Mouse (Mus musculus) limb, embryonic 13.5 days (tissue): ENCODE data around the gene Tbc1d4. TPM values are rescaled to one million over a fixed set of nuclear protein-coding genes. Genes with fewer than 3 reads are reported as not detected.

Experiments
- ATAC-seq: fragments of 200-750 bp; cut with Nextera tagmentation; 2 replicates; pipeline ENCODE4 v1.8.0; 2017; ENCODE audit warnings: low read depth, moderate number of reproducible peaks, moderate TSS enrichment; ENCODE audit not compliant: low FRiP score
- H3K27ac ChIP-seq: fragments of 300-500 bp; sonication (generic); 2 replicates; pipeline ENCODE4 v1.5.1; 2015; ENCODE audit warnings: inconsistent platforms, mild to moderate bottlenecking, moderate library complexity
- H3K27me3 ChIP-seq: fragments of 300-500 bp; sonication (generic); 2 replicates; pipeline ENCODE4 v1.6.1; 2015; ENCODE audit warnings: mild to moderate bottlenecking, inconsistent platforms
- H3K36me3 ChIP-seq: fragments of 300-500 bp; sonication (generic); 2 replicates; pipeline ENCODE4 v1.6.1; 2015; ENCODE audit warnings: inconsistent platforms, mild to moderate bottlenecking, moderate library complexity
- H3K4me1 ChIP-seq: fragments of 300-500 bp; sonication (generic); 2 replicates; pipeline ENCODE4 v1.6.1; 2015; ENCODE audit warnings: inconsistent platforms
- H3K4me2 ChIP-seq: fragments of 300-500 bp; sonication (generic); replicated peaks from 2 replicates; pipeline ENCODE4 v1.6.1; 2015; ENCODE audit warnings: inconsistent platforms, mild to moderate bottlenecking, moderate library complexity
- H3K4me3 ChIP-seq: fragments of 300-500 bp; sonication (generic); 2 replicates; pipeline ENCODE4 v1.5.1; 2015; ENCODE audit warnings: moderate library complexity, mild to moderate bottlenecking, inconsistent platforms
- H3K9ac ChIP-seq: fragments of 300-500 bp; sonication (generic); 2 replicates; pipeline ENCODE4 v1.6.1; 2015; ENCODE audit warnings: mild to moderate bottlenecking, inconsistent platforms
- H3K9me3 ChIP-seq: fragments of 300-500 bp; sonication (generic); 2 replicates; pipeline ENCODE4 v1.6.1; 2016; ENCODE audit warnings: inconsistent platforms
- WGBS: fragments of 180-500 bp; shearing (Covaris S2); methylation state at CpG from one replicate; pipeline ENCODE4 v1.1.7; 2015; 5-methylcytosine and 5-hydroxymethylcytosine counted together
- polyA plus RNA-seq: library from polyadenylated mRNA; unstranded; fragments of >200 nt; fragmentation: Nextera tagmentation; extraction: Ambion mirVana; gene quantifications from 2 replicates; pipeline ENCODE4 v1.2.1, GENCODE M21; 2015

Gene Tbc1d4
- polyA plus RNA-seq, 1 experiment from 2014 or later: 12.3 TPM

GRCm38 (mm10) chr14:101518259-101518658 is 90.7 kb downstream of the Tbc1d4 start:
- Histone ChIP-seq H3K4me1 (peaks cover 4% of the 10 kb centered on the region; the same call in 1 of the 2 replicates), H3K27me3 (no peaks in the 10 kb centered on the region)
- WGBS: 57% methylated on average over 14 of the region's 14 CpGs

GRCm38 (mm10) chr14:101517801-101518200 is 91.2 kb downstream of the Tbc1d4 start:
- Histone ChIP-seq H3K27me3 (no peaks in the 10 kb centered on the region), H3K36me3 (no peaks in the 10 kb centered on the region), H3K9me3 (no peaks in the 10 kb centered on the region), H3K4me1 (peaks cover 5% of the 10 kb centered on the region; the same call in 1 of the 2 replicates), H3K4me3 (no peak overlapping the region), H3K4me2 (no peak overlapping the region), H3K9ac (no peak overlapping the region), H3K27ac (no peak overlapping the region)
- no peak for ATAC-seq
- 66% methylated on average over 6 of the region's 6 CpGs for WGBS

More at GRCm38 (mm10) chr14:101518259-101518658, 90.7 kb downstream of the Tbc1d4 start:
- H3K4me2 ChIP-seq: no peak overlapping the region
- no peak overlapping the region for H3K9ac ChIP-seq
- H3K36me3 ChIP-seq: no peaks in the 10 kb centered on the region
- H3K9me3 ChIP-seq: no peaks in the 10 kb centered on the region
- no peak for ATAC-seq
- no peak overlapping the region for H3K27ac ChIP-seq
- H3K4me3 ChIP-seq: no peak overlapping the region

- H3K4me3 ChIP-seq: no peak overlapping the region
- no peak for ATAC-seq
- WGBS: 24% methylated on average over 5 of the region's 5 CpGs
These were observed 91.7 kb downstream of the Tbc1d4 start for GRCm38 (mm10) chr14:101517341-101517740.

GRCm38 (mm10) chr14:101516864-101517263 is 92.1 kb downstream of the Tbc1d4 start:
- WGBS: 31% methylated on average over 5 of the region's 5 CpGs
- H3K4me3 ChIP-seq: no peak overlapping the region
- ATAC-seq: no peak
- peaks cover 5% of the 10 kb centered on the region; the same call in 1 of the 2 replicates for H3K4me1 ChIP-seq
- H3K9me3 ChIP-seq: no peaks in the 10 kb centered on the region
- no peak overlapping the region for H3K9ac ChIP-seq
- H3K27me3 ChIP-seq: no peaks in the 10 kb centered on the region
- no peaks in the 10 kb centered on the region for H3K36me3 ChIP-seq
- H3K27ac ChIP-seq: no peak overlapping the region
- no peak overlapping the region for H3K4me2 ChIP-seq

More at GRCm38 (mm10) chr14:101517341-101517740, 91.7 kb downstream of the Tbc1d4 start:
- no peaks in the 10 kb centered on the region for H3K9me3 ChIP-seq
- H3K36me3 ChIP-seq: no peaks in the 10 kb centered on the region
- H3K9ac ChIP-seq: no peak overlapping the region
- H3K27ac ChIP-seq: no peak overlapping the region
- no peaks in the 10 kb centered on the region for H3K27me3 ChIP-seq
- no peak overlapping the region for H3K4me2 ChIP-seq
- peaks cover 5% of the 10 kb centered on the region; the same call in 1 of the 2 replicates for H3K4me1 ChIP-seq

GRCm38 (mm10) chr14:101516031-101516430 is 93.0 kb downstream of the Tbc1d4 start:
- WGBS: 94% methylated on average over 11 of the region's 11 CpGs
- no peaks in the 10 kb centered on the region for H3K36me3 ChIP-seq
- no peak overlapping the region for H3K9ac ChIP-seq
- ATAC-seq: no peak
- no peak overlapping the region for H3K27ac ChIP-seq
- H3K4me3 ChIP-seq: no peak overlapping the region
- H3K9me3 ChIP-seq: no peaks in the 10 kb centered on the region
- no peak overlapping the region for H3K4me2 ChIP-seq
- peaks cover 5% of the 10 kb centered on the region; the same call in 1 of the 2 replicates for H3K4me1 ChIP-seq
- H3K27me3 ChIP-seq: no peaks in the 10 kb centered on the region

- H3K27ac ChIP-seq: no peak overlapping the region
- 71% methylated on average over 4 of the region's 4 CpGs for WGBS
- no peak overlapping the region for H3K4me3 ChIP-seq
- H3K36me3 ChIP-seq: no peaks in the 10 kb centered on the region
- H3K9ac ChIP-seq: no peak overlapping the region
- ATAC-seq: no peak
- peaks cover 12% of the 10 kb centered on the region; the same call in 1 of the 2 replicates for H3K4me1 ChIP-seq
- H3K27me3 ChIP-seq: no peaks in the 10 kb centered on the region
- H3K9me3 ChIP-seq: no peaks in the 10 kb centered on the region
- H3K4me2 ChIP-seq: no peak overlapping the region
These were observed 93.7 kb downstream of the Tbc1d4 start for GRCm38 (mm10) chr14:101515271-101515670.

GRCm38 (mm10) chr14:101514557-101514971 is 94.4 kb downstream of the Tbc1d4 start:
- no peak overlapping the region for H3K4me2 ChIP-seq
- H3K27me3 ChIP-seq: no peaks in the 10 kb centered on the region
- H3K4me1 ChIP-seq: peaks cover 17% of the 10 kb centered on the region; the same call in 1 of the 2 replicates
- no peak overlapping the region for H3K27ac ChIP-seq
- no peaks in the 10 kb centered on the region for H3K9me3 ChIP-seq
- no peak overlapping the region for H3K4me3 ChIP-seq
- no peak for ATAC-seq
- H3K9ac ChIP-seq: no peak overlapping the region
- 62% methylated on average over 5 of the region's 5 CpGs for WGBS
- H3K36me3 ChIP-seq: no peaks in the 10 kb centered on the region

- 76% methylated on average over 11 of the region's 11 CpGs for WGBS
- H3K9me3 ChIP-seq: no peaks in the 10 kb centered on the region
- no peak overlapping the region for H3K27ac ChIP-seq
- ATAC-seq: no peak
- no peak overlapping the region for H3K4me3 ChIP-seq
- H3K9ac ChIP-seq: no peak overlapping the region
- H3K4me2 ChIP-seq: no peak overlapping the region
- H3K36me3 ChIP-seq: no peaks in the 10 kb centered on the region
- H3K4me1 ChIP-seq: peaks cover 18% of the 10 kb centered on the region; the same call in 1 of the 2 replicates
- H3K27me3 ChIP-seq: no peaks in the 10 kb centered on the region
These were observed 95.8 kb downstream of the Tbc1d4 start for GRCm38 (mm10) chr14:101513163-101513562.

GRCm38 (mm10) chr14:101511410-101511809 is 97.6 kb downstream of the Tbc1d4 start:
- 44% methylated on average over 8 of the region's 8 CpGs for WGBS

GRCm38 (mm10) chr14:101510540-101511313 is 98.3 kb downstream of the Tbc1d4 start:
- H3K4me1 ChIP-seq: peaks cover 22% of the 10 kb centered on the region; the same call in 1 of the 2 replicates
- H3K36me3 ChIP-seq: no peaks in the 10 kb centered on the region
- no peak overlapping the region for H3K4me3 ChIP-seq
- no peaks in the 10 kb centered on the region for H3K9me3 ChIP-seq
- WGBS: 71% methylated on average over 13 of the region's 13 CpGs
- H3K27ac ChIP-seq: no peak overlapping the region
- H3K9ac ChIP-seq: no peak overlapping the region
- no peak overlapping the region for H3K4me2 ChIP-seq
- no peak for ATAC-seq
- no peaks in the 10 kb centered on the region for H3K27me3 ChIP-seq

More at GRCm38 (mm10) chr14:101511410-101511809, 97.6 kb downstream of the Tbc1d4 start:
- Histone ChIP-seq H3K4me1 (peaks cover 22% of the 10 kb centered on the region; the same call in 1 of the 2 replicates), H3K9ac (no peak overlapping the region), H3K27ac (no peak overlapping the region), H3K36me3 (no peaks in the 10 kb centered on the region), H3K9me3 (no peaks in the 10 kb centered on the region), H3K4me2 (no peak overlapping the region), H3K4me3 (no peak overlapping the region), H3K27me3 (no peaks in the 10 kb centered on the region)
- ATAC-seq: no peak

GRCm38 (mm10) chr14:101509759-101510158 is 99.2 kb downstream of the Tbc1d4 start:
- H3K9me3 ChIP-seq: no peaks in the 10 kb centered on the region
- no peaks in the 10 kb centered on the region for H3K36me3 ChIP-seq
- no peak for ATAC-seq
- H3K4me1 ChIP-seq: peaks cover 22% of the 10 kb centered on the region; the same call in 1 of the 2 replicates
- H3K27ac ChIP-seq: no peak overlapping the region
- H3K27me3 ChIP-seq: no peaks in the 10 kb centered on the region
- no peak overlapping the region for H3K9ac ChIP-seq
- H3K4me3 ChIP-seq: no peak overlapping the region
- WGBS: 78% methylated on average over 7 of the region's 7 CpGs
- no peak overlapping the region for H3K4me2 ChIP-seq

- no peak overlapping the region for H3K9ac ChIP-seq
- no peak overlapping the region for H3K4me3 ChIP-seq
- no peak overlapping the region for H3K27ac ChIP-seq
- H3K9me3 ChIP-seq: no peaks in the 10 kb centered on the region
- no peaks in the 10 kb centered on the region for H3K36me3 ChIP-seq
- no peak for ATAC-seq
- H3K4me1 ChIP-seq: peaks cover 16% of the 10 kb centered on the region; the same call in 1 of the 2 replicates
- H3K27me3 ChIP-seq: no peaks in the 10 kb centered on the region
- 24% methylated on average over 7 of the region's 7 CpGs for WGBS
- H3K4me2 ChIP-seq: no peak overlapping the region
These were observed 101.0 kb downstream of the Tbc1d4 start for GRCm38 (mm10) chr14:101507956-101508355.
